Mouse (Mus musculus): Measurements from ENCODE around the gene Tas2r102.

Gene Tas2r102

DNA sequence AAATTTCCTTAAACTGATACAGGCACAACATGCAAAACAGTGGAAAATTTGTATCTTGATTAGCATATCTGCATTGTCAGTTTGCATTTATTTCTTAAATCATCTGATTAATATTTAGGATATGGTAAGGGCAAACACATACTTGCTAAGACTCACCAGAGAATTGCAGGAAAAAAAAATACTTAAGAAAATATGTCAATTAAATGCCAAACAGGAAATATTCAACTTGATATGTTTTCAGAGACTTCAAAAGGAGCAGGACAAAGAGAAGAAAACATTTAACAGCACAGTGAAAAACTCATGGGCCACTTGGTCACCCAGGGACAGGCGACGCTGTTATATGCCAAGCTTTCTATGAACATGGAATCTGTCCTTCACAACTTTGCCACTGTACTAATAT is at the start of gene Tas2r102:
Tas2r102 (plus strand) TSS at position 301 of the 400 bp plus-strand sequence.
- no peak for DNase-seq

DNA sequence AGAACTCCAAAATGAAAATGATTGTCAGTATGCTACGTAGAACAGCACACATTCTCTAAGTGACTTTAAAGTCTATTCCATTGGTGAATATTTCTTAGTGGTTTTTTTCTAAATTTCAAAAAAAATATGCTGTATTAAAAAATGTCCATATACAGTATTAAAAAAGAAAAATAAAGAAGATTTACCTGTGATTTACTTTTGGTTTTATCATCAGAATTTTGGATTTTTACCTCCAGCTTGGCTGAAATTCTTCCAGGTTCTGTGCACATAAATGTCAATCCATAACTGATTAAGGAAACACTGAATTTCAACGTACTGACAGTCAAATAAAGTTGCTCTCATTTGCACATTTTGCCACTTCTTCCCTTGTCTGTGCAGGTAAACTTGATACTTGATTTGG is 24.0 kb upstream of the Tas2r102 start, which contains the start of gene Tas2r115:
Tas2r115 (minus strand) TSS at position 101 of the 400 bp plus-strand sequence.
- DNase-seq: no peak

DNA sequence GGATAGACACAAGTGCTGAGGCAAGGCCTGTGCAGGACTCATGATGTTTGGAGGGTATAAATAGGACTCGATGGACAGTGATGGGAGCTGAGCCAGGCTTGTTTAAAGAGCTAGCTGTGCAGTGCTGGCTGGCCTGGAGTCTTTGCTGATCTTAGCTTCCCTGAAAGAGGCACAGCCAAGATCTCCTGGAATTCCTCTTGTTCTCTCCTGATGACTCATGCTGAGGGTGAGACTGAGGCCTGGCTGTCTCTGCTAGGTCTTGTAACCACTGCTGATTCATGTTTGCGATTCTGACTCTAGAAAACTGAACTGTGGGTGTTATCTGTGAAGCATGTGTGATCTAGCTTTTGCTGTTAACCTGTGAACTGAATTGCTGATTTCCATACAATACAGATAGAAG is 11.7 kb upstream of the Tas2r102 start:
- no peak for DNase-seq

DNA sequence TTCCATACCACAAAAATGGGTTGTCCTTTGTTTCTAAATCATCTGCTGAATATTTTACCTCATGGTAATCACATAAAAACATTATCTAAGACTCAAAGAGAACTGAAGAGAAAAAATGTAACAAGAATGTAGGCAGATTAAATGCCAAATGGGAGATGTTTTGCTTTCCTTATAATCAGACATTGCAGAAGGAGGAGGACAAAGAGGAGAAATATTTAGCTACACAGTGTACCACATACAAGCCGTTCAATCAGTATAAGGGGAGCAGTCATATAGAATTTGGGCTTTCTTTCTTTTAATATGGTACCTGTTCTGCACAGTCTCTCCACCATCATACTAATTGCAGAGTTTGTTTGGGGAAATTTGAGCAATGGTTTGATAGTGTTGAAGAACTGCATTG is 7.5 kb upstream of the Tas2r102 start, which contains the start of gene Tas2r124:
Tas2r124 (plus strand) TSS at position 301 of the 400 bp plus-strand sequence.
- DNase-seq: no peak

DNA sequence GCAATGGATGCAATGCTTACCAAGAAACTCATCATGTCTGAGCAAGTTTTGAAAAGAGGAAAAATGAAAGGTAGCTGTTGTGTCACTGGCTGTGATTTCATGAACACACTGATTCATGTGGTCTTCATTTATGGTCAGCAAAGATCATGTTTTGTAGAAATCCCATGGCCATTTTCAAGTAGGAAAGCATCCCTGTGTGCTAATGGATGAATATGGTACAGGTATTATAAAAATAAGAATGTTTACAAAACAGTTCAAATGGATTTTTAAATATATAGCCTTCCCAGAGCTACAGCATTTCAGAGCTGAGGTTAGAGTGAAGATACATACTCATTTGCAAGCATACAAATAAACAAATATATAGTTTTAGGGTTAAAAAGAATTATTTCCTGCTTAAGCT is 16.1 kb downstream of the Tas2r102 start, which contains the start of gene Tas2r136:
Tas2r136 (minus strand) TSS at position 101 of the 400 bp plus-strand sequence.
- no peak for DNase-seq

DNA sequence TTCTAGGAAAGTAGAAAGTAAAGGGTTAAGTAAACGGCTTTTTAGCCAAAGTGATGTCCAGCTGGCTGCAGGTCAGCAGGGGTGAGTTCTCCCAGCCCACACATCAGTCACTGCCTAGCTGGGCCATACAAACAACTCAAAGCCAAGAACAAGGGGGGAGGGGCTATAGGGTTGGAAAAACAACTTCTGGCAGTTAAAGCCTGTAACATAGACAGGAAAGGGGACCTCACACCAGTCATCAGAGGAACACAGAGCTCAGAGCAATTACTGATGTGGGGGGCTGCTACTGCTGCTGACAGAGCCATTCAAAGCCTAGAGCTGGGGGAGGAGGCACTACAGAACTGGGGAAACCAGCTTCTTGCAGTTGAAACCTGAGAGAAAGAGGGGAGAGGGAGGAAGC is 33.5 kb downstream of the Tas2r102 start:
- DNase-seq: no peak

DNA sequence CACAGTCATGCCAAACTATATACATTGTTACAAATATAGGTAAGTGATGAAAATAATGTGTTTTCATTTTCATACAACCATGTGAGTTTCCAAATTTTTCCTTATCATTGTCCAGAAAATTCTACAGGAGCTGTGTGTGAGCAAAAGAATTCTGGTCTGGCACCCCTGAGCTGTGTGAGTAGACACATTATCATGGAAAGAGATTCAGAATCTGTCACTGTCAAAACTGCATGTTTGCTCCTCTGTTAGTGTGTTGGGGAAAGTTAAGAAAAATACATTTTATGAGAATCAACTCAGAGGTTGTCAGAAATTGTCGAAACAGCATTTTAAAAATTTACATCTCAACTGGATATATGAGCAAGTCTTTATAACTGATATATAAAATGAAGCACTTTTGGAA is 40.6 kb downstream of the Tas2r102 start, which contains the start of gene Tas2r117:
Tas2r117 (plus strand) TSS at position 301 of the 400 bp plus-strand sequence.
- no peak for DNase-seq

Measured in thymus, adult 18-20 months (tissue).